Mouse (Mus musculus) retina, adult 2 months (tissue): ENCODE results near the gene Etnk2.
A peak's percentile ranks its signal among the peaks of the same experiment; 100 is the strongest.

Experiments
- DNase-seq: peaks from one replicate; pipeline ENCODE4 v3.0.0-alpha.2; 2012; ENCODE audit warnings: low read depth, low spot score

Gene Etnk2

DNA sequence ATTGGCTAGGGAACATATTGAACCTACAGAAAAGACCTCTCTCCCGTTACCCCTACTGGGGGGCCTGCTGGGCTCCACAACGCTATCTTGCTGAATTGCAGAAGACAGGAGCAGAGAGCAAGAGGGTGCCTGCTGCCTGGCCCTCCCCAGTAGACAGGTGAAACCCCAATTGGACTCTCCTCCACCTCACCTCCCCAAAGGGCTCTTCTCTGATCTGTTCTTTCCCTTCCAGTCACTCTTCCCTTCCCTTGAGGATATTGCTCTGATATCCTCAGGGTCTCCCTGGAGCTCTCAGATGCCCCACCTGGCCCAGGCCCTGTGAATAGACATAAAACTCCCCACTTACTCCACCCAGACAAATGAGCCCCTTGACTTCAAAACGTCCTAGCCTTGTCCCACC, 53.7 kb downstream of the Etnk2 start:
- DNase-seq: no peak

DNA sequence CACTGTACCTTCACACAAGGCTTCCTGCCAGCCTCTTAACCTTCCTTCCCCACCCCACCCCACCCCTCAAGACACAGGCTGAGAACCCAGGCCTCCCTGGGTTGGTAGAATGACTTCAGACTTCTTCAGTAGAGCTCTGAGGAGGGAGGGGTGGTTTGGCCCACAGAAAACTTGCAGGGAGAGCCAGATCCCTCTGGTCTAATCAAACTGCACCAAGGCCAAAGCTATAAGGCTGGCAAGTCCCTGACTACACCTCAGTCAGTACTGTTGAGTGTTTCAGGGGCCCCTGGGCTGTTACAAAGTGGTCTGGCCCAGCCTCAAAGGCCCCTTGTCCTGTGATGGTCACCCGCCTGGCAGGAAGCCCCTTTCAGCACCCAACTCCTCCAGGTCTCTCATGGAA, 54.2 kb downstream of the Etnk2 start:
- DNase-seq: no peak

DNA sequence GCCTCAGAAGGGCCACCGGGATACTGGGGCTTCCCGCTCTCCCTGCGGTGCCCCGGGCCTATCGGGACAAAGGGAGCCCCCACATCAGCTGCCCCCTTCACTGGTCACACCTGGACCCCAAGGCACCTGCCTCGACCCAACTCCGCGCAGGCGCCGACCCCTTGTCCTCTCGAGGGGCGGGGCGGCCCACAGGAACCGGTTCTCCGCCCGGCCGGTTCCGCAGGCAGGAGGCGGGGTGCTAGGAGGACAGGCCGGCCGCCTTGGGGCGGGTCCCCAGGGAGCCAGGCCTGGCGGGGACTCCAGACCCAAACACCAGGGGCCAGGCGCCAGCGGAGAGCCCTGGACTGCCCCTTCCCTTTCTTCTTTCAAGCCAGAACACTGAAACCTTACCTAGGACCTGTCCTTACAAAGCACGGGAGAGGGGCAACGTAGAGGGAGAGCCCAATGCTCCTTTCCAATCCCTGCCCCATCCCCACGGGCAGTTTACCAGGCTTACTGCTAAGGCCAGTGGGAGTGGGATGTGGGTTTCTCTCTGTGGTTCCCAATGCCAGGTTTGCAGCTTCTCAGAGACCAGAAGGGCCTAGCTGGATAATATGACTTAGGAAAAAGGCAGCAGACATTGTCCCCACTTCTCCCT, 54.9 kb downstream of the Etnk2 start:
- no peak for DNase-seq

DNA sequence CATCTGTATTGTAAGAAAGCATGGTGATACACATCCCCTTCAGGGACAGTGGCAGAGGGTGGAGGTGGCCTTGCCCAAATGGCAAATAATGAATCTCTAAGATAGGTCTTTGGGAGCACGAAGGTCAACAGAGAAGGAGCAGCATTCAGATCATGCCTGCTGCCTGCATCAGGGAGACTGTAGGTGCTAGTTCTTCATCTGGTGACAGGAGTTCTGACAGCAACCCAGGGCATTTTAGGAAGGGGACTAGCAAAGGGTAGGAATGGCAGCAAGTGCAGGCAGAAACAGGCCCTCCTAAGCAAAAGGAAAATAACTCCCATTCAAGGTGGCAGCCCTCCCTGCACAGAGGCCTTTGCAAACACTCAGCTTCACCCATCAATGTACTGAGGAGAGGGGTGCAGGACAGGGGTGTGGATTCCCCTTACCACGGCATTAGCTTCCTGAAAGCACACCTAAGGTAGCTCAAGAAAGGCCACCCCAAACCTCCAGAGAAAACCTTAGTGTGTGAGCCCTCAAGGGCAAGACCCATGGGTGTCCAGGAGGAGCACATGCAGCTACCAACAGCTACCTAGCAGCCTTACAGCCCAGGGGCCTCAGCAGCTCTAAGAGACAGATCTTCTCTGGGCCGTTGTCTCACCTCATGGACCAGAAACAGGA, 55.9 kb downstream of the Etnk2 start:
- no peak for DNase-seq

DNA sequence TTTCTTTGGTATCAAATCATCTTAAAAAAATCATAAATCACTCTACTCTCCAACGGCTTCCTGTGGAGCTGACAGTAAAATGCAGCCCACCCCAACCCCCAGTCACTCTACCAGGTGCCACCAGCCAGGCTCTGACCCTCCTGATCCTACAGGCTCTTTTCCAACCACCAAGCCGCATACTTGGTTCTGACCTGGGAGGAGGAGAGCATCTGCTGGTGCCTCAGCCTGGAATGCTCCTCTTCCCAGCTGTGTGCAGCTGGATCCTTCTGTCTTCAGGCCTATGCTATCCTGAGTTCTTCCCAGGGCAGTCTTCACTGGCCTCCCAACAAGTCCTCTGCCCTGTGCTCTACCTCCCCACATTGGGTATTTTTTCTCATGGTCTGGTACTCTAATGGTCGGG, 57.1 kb downstream of the Etnk2 start:
- DNase-seq: no peak

DNA sequence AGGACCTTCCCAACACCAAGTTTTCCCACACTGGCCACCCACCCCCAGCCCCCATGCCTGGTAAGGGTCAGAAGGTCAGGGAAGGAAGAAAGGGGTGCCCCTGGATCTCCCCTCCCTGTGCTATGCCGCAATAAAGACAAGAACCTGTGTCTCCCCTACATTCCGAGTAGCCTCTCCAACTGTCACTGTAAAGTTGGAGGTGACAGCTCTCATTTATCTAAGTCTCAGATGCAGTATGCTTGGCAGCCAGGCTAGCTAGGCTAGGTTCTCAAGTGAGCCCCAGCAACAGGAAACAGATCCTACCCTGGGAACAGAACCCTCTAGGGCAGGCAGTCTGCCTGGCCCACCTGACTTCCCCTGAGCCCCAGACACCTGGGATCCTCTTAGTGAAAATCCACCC, 57.7 kb downstream of the Etnk2 start:
- DNase-seq: no peak

DNA sequence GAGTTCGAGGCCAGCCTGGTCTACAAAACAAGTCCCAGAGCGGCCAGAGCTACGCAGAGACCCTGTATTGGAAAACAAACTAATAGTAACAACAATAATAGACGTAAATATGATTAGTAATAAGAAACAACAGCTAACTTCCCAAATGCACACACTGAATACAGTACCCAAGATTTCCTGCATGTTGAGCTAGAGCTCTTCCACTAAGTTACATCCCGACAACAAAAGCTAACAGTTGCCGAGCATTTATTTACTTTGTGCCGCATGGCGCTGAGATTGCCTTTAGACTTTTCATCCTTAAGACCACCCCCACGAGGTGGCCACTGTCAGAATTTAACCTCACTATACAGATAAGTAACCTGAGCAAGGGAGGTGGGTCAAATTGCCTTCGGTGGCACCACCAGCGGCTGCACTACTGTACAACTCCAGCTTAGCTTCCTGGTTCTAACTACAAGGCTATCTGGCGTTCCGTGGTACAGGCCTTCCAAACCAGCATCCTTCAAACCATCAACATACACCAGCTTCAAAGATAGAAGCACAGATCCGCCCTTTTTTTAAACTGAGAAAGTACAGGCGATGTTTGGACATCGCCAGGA, 58.7 kb downstream of the Etnk2 start:
- no peak for DNase-seq

DNA sequence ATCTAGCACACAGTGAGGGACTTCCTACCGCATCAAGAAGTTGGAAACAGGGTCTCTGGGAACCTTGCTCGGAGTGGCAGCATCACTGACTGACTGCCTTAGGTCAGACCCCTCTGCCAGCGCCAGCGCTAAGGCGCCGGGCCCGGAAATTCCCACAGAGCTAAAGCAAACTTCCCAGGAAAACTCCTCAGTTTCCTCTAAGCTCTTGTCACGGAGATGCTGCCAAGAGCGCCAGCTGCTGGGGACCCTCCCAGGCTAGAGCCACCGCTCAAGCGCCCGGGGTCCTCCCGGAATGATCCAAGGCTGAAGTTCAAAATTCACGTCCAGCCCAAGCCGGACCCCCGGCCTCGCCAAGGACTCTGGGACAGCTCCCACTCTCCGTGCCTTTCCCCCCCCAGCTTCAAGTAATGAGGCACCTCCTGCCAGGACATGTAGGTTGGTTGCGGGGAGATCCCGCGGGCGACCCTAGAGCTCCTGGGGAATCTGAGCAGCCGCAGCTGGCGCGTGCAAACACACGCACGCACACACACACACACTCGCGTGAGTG, 59.3 kb downstream of the Etnk2 start:
- DNase-seq: no peak

DNA sequence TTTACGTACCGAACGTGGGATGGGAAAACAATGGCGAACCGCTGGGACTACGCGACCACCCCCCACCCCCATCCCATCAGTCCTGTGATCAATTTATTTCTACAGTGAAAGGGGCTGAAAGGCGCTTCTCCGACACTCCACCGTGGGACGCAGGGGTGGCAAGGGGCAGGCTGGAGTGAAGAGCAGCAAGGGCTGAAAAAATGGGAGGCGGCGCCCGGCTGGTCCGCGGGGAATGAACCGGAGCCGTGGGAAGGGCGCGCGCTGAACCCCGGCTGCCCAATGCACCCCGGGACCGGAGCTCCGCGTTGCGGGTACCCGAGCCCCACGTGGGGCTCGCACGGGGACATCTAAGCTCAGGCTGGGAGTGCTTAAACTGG, 59.8 kb downstream of the Etnk2 start:
- no peak for DNase-seq

DNA sequence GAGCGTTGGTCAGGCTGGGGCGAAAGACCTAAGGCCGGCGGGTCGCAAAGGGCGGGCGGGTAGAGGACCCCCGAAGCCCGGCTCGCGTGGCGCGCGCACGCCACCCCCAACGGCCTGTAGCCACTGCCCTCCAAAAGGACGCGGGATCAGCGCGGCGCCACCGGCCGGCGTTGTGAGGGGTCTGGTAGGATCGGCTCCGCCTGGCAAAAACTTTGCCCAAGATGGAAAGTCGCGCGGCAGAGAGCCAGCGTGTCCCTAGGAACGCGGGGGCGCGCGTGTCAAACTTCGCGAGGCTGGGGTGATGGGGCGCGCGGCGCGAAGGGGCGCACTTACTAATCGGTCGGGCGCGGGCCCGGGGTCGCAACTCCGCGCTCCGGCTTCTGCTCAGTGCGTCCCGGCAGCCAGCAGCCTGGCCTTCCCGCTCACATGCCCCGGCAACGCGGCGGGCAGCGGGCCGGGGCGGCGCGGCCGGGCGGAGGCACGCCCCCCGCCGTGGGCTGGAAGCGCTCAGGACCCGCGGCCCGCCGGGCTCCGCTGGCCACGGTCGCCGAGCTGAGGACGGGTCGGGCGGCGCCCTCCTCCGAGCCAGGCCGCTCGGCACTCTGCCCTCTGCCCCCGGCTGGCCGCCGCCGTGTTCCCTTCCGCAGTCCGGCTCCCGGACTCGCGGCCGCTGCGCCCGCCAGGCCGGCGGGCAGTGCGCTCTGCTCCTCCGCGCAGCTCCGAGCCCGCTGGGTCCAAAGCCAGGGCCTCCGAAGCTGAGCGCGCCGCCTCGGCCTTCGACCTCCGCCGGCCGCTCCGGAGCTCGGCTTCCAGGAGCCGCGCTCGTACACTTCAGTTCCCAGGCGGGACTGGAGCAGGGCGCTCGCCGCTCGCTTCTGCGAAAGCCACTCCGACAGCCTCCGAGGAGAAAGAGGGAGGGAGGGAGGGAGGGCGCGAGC, 60.4 kb downstream of the Etnk2 start, which contains the start of gene Sox13:
Gene Sox13 (minus strand): TSS at position 835 of the 938 bp plus-strand sequence.
- peak; percentile 9 for DNase-seq

DNA sequence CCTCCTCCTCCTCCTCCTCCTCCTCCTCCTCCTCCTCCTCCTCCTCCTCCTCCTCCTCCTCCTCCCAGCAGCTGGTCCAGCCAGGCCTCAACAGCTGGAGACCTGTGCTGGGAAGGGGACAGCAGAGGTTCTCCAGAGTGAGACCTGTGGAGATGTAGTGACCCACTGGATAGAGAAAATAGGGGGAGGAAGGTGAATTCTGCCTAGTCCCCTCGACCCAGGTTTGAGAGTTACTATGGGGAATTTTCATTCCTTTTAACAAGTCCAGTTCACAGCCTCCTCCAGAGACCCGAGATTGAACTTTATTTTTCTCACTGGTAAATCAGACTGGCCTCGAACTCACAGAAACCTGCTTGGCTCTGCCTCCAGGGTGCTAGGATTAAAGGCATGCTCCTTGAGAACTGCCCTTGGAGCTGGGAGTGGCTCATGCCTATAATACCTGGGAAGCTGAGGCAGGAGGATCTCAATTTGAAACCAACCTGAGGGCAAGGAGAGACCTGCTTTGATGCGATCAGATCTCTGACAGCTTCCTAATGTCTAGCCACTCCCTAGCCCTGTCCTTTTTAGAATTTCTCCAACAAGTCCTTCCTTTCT, 61.3 kb downstream of the Etnk2 start:
- no peak for DNase-seq
